Mouse (Mus musculus) cerebellum, adult 2 months (tissue): ENCODE data around the gene Bace1. TPM values are rescaled to one million over a fixed set of nuclear protein-coding genes. Genes with fewer than 3 reads are reported as not detected.

Experiments used
- DNase-seq, 2 experiments: peaks; one replicate each; pipeline ENCODE4 v3.0.0; 2021
- H3K27ac ChIP-seq: fragments of 200-500 bp; 2 replicates; pipeline ENCODE4 v1.5.1; 2012; ENCODE audit warnings: low read length, control low read depth, inconsistent platforms; ENCODE audit not compliant: insufficient read depth
- H3K27me3 ChIP-seq: fragments of 200-500 bp; 2 replicates; pipeline ENCODE4 v1.6.1; 2012; ENCODE audit warnings: inconsistent platforms, mild to moderate bottlenecking, low read length, moderate library complexity; ENCODE audit not compliant: control insufficient read depth, insufficient read depth
- H3K4me1 ChIP-seq: fragments of 200-500 bp; 2 replicates; pipeline ENCODE4 v1.6.1; 2011; ENCODE audit warnings: low read length; ENCODE audit not compliant: control insufficient read depth, insufficient read depth
- H3K4me3 ChIP-seq: fragments of 200-500 bp; replicated peaks from 2 replicates; pipeline ENCODE3; 2011; ENCODE audit warnings: mild to moderate bottlenecking, low read depth, low read length, control low read depth; ENCODE audit not compliant: insufficient read depth
- CTCF ChIP-seq: fragments of 200-500 bp; IDR thresholded peaks from 2 replicates; pipeline ENCODE4 v1.5.1; 2011; ENCODE audit warnings: low read depth, mild to moderate bottlenecking, control low read depth, low read length, moderate library complexity, borderline replicate concordance; ENCODE audit not compliant: insufficient read depth
- POLR2A ChIP-seq: fragments of 200-500 bp; IDR thresholded peaks from 2 replicates; pipeline ENCODE4 v1.6.1; 2011; ENCODE audit warnings: low read length, control low read depth, borderline replicate concordance; ENCODE audit not compliant: insufficient read depth
- WGBS: fragments of 180-500 bp; shearing (Covaris S2); methylation state at CpG from one replicate; pipeline ENCODE4 v1.1.7; 2018; 5-methylcytosine and 5-hydroxymethylcytosine counted together
- polyA plus RNA-seq: library from polyadenylated mRNA; depleted of rRNA; stranded (reverse); fragments of >200 nt; gene quantifications from 2 replicates; pipeline ENCODE4 v1.2.3, GENCODE M21; 2012

The Bace1 gene
- polyA plus RNA-seq, 1 experiment, result 76.7 TPM

GRCm38 (mm10) chr9:45799402-45799801, 39.0 kb upstream of the Bace1 start:
- Histone ChIP-seq H3K27ac (no peak overlapping the region), H3K27me3 (no peaks in the 10 kb centered on the region), H3K4me1 (peaks cover 8% of the 10 kb centered on the region), H3K4me3 (no peak overlapping the region)
- TF ChIP-seq POLR2A (no peak), CTCF (no peak)
- 80% methylated on average over 8 of the region's 8 CpGs for WGBS
- no peak for DNase-seq

- peaks cover 3% of the 10 kb centered on the region for H3K4me1 ChIP-seq
- no peaks in the 10 kb centered on the region for H3K27me3 ChIP-seq
- TF ChIP-seq CTCF, result no peak
- TF ChIP-seq POLR2A, result no peak
- no peak overlapping the region for H3K27ac ChIP-seq
- no peak overlapping the region for H3K4me3 ChIP-seq
- no peak for DNase-seq
- 80% methylated on average over 21 of the region's 21 CpGs for WGBS
Observed at GRCm38 (mm10) chr9:45803070-45803774, 35.2 kb upstream of the Bace1 start.

- no peak for DNase-seq
- no peaks in the 10 kb centered on the region for H3K27me3 ChIP-seq
- 76% methylated on average over 11 of the region's 11 CpGs for WGBS
- no peaks in the 10 kb centered on the region for H3K4me1 ChIP-seq
- TF ChIP-seq POLR2A (no peak), CTCF (no peak)
- no peak overlapping the region for H3K27ac ChIP-seq
- H3K4me3 ChIP-seq, result no peak overlapping the region
Observed at GRCm38 (mm10) chr9:45806847-45807246, 31.5 kb upstream of the Bace1 start.

GRCm38 (mm10) chr9:45807337-45807736, 31.0 kb upstream of the Bace1 start:
- peaks cover 2% of the 10 kb centered on the region; the same call in 1 of the 2 replicates for H3K4me1 ChIP-seq
- 87% methylated on average over 11 of the region's 11 CpGs for WGBS
- no peak overlapping the region for H3K27ac ChIP-seq
- no peak overlapping the region for H3K4me3 ChIP-seq
- TF ChIP-seq POLR2A, result no peak
- no peak for TF ChIP-seq CTCF
- H3K27me3 ChIP-seq, result no peaks in the 10 kb centered on the region
- DNase-seq, result no peak

- H3K27ac ChIP-seq, result no peak overlapping the region
- 90% methylated on average over 8 of the region's 8 CpGs for WGBS
- H3K27me3 ChIP-seq, result no peaks in the 10 kb centered on the region
- H3K4me1 ChIP-seq, result peaks cover 2% of the 10 kb centered on the region; the same call in 1 of the 2 replicates
- TF ChIP-seq CTCF (no peak), POLR2A (no peak)
- no peak overlapping the region for H3K4me3 ChIP-seq
- DNase-seq, result no peak
Observed at GRCm38 (mm10) chr9:45807761-45808160, 30.6 kb upstream of the Bace1 start.

- WGBS, result 38% methylated on average over 5 of the region's 5 CpGs
Observed at GRCm38 (mm10) chr9:45811946-45812345, 26.4 kb upstream of the Bace1 start.

GRCm38 (mm10) chr9:45815113-45815512, 23.3 kb upstream of the Bace1 start:
- peak; percentile 54 to 75 for DNase-seq
- no peak overlapping the region for H3K4me3 ChIP-seq
- H3K27ac ChIP-seq, result 0 out of 2 replicates have a peak overlapping the region, but pooled peaks have one; percentile 12
- H3K4me1 ChIP-seq, result peaks cover 21% of the 10 kb centered on the region
- TF ChIP-seq CTCF (no peak), POLR2A (no peak)
- 19% methylated on average over 9 of the region's 9 CpGs for WGBS
- H3K27me3 ChIP-seq, result no peaks in the 10 kb centered on the region

More at GRCm38 (mm10) chr9:45811946-45812345, 26.4 kb upstream of the Bace1 start:
- DNase-seq, result no peak
- H3K27me3 ChIP-seq, result no peaks in the 10 kb centered on the region
- H3K27ac ChIP-seq, result no peak overlapping the region
- H3K4me3 ChIP-seq, result no peak overlapping the region
- TF ChIP-seq CTCF (no peak), POLR2A (no peak)
- peaks cover 10% of the 10 kb centered on the region for H3K4me1 ChIP-seq

- H3K4me1 ChIP-seq, result peaks cover 23% of the 10 kb centered on the region
- DNase-seq, result no peak
- no peaks in the 10 kb centered on the region for H3K27me3 ChIP-seq
- WGBS, result 84% methylated on average over 10 of the region's 10 CpGs
- 0 out of 2 replicates have a peak overlapping the region, but pooled peaks have one; percentile 12 for H3K27ac ChIP-seq
- TF ChIP-seq POLR2A (no peak), CTCF (no peak)
- no peak overlapping the region for H3K4me3 ChIP-seq
Observed at GRCm38 (mm10) chr9:45815525-45815924, 22.9 kb upstream of the Bace1 start.

GRCm38 (mm10) chr9:45818406-45819011, 19.9 kb upstream of the Bace1 start:
- Histone ChIP-seq H3K4me1 (peaks cover 21% of the 10 kb centered on the region), H3K27ac (peak overlapping the region; percentile 26), H3K27me3 (no peaks in the 10 kb centered on the region), H3K4me3 (no peak overlapping the region)
- no peak for TF ChIP-seq CTCF
- no peak for TF ChIP-seq POLR2A
- 23% methylated on average over 9 of the region's 9 CpGs for WGBS
- DNase-seq, result peak; percentile 63 to 80
